Mouse (Mus musculus) thymus, postnatal 25 days (tissue): ENCODE measurements at regions not wholly inside any gene's neighbourhood (a gene's known extent, or its start where the extent isn't known, plus 50 kb on each side); places are given as distances from the start of the nearest gene placed in this dataset.

ENCODE experiments used
- DNase-seq: peaks from one replicate; pipeline ENCODE4 v3.0.0; 2022

- DNase-seq, result no peak
Measured at GRCm38 (mm10) chr2:173376926-173377325, 100.6 kb upstream of the Pmepa1 start.

GRCm38 (mm10) chr2:173377497-173378257 is 101.3 kb upstream of the Pmepa1 start:
- peak; percentile 37 for DNase-seq

- peak; percentile 18 for DNase-seq
Measured at GRCm38 (mm10) chr2:173379736-173380135, 103.4 kb upstream of the Pmepa1 start.

GRCm38 (mm10) chr2:173380341-173380761 is 104.0 kb upstream of the Pmepa1 start:
- peak; percentile 39 for DNase-seq

GRCm38 (mm10) chr2:173382176-173382813 is 106.0 kb upstream of the Pmepa1 start:
- DNase-seq, result peak; percentile 23

GRCm38 (mm10) chr2:173384935-173385586 is 108.7 kb upstream of the Pmepa1 start:
- no peak for DNase-seq

GRCm38 (mm10) chr2:173385722-173386141 is 109.4 kb upstream of the Pmepa1 start:
- peak; percentile 40 for DNase-seq

- no peak for DNase-seq
Measured at GRCm38 (mm10) chr2:173388140-173388539, 111.8 kb upstream of the Pmepa1 start.

GRCm38 (mm10) chr2:173392557-173393323 is 116.4 kb upstream of the Pmepa1 start:
- DNase-seq, result no peak

- no peak for DNase-seq
Measured at GRCm38 (mm10) chr2:173393324-173393592, 116.9 kb upstream of the Pmepa1 start.

- no peak for DNase-seq
Measured at GRCm38 (mm10) chr2:173395526-173395925, 119.2 kb upstream of the Pmepa1 start.

- no peak for DNase-seq
Measured at GRCm38 (mm10) chr2:173397846-173398331, 121.6 kb upstream of the Pmepa1 start.

GRCm38 (mm10) chr2:173405629-173406028 is 116.8 kb upstream of the 1700021F07Rik start:
- DNase-seq, result no peak

- DNase-seq, result no peak
Measured at GRCm38 (mm10) chr2:173406344-173407094, 115.9 kb upstream of the 1700021F07Rik start.

GRCm38 (mm10) chr2:173407133-173407532 is 115.3 kb upstream of the 1700021F07Rik start:
- no peak for DNase-seq

GRCm38 (mm10) chr2:173408681-173409081 is 113.7 kb upstream of the 1700021F07Rik start:
- peak; percentile 71 for DNase-seq

GRCm38 (mm10) chr2:173409433-173409832 is 113.0 kb upstream of the 1700021F07Rik start:
- DNase-seq, result peak; percentile 84

GRCm38 (mm10) chr2:173413906-173414656 is 108.3 kb upstream of the 1700021F07Rik start:
- DNase-seq, result no peak

- DNase-seq, result no peak
Measured at GRCm38 (mm10) chr2:173415429-173415828, 107.0 kb upstream of the 1700021F07Rik start.

GRCm38 (mm10) chr2:173416921-173417320 is 105.5 kb upstream of the 1700021F07Rik start:
- DNase-seq, result peak; percentile 69

- DNase-seq, result no peak
Measured at GRCm38 (mm10) chr2:173418951-173419350, 103.4 kb upstream of the 1700021F07Rik start.
